Mouse (Mus musculus) stomach, embryonic 16.5 days (tissue): ENCODE data around the gene Sdr39u1. TPM values are rescaled to one million over a fixed set of nuclear protein-coding genes. Genes with fewer than 3 reads are reported as not detected.

Source experiments
- ATAC-seq: fragments of 200-750 bp; cut with Nextera tagmentation; 2 replicates; pipeline ENCODE4 v1.8.0; 2017; ENCODE audit warnings: moderate number of reproducible peaks, moderate TSS enrichment; ENCODE audit not compliant: insufficient read depth, low FRiP score
- H3K27ac ChIP-seq: fragments of 300-500 bp; sonication (generic); 2 replicates; pipeline ENCODE4 v1.5.1; 2014; ENCODE audit warnings: low read length
- H3K27me3 ChIP-seq: fragments of 300-500 bp; sonication (generic); 2 replicates; pipeline ENCODE4 v1.6.1; 2014; ENCODE audit warnings: low read length, control low read depth, mixed read lengths; ENCODE audit not compliant: control insufficient read depth, insufficient read depth
- H3K36me3 ChIP-seq: fragments of 300-500 bp; sonication (generic); 2 replicates; pipeline ENCODE4 v1.6.1; 2014; ENCODE audit warnings: low read length; ENCODE audit not compliant: control insufficient read depth, insufficient read depth
- H3K4me1 ChIP-seq: fragments of 300-500 bp; sonication (generic); 2 replicates; pipeline ENCODE4 v1.6.1; 2014; ENCODE audit warnings: low read length, control low read depth, mixed read lengths; ENCODE audit not compliant: control insufficient read depth, insufficient read depth
- H3K4me2 ChIP-seq: fragments of 300-500 bp; sonication (generic); 2 replicates; pipeline ENCODE4 v1.6.1; 2014; ENCODE audit warnings: low read depth, low read length, mixed read lengths
- H3K4me3 ChIP-seq: fragments of 300-500 bp; sonication (generic); replicated peaks from 2 replicates; pipeline ENCODE4 v1.5.1; 2014; ENCODE audit warnings: mild to moderate bottlenecking, low read length
- H3K9ac ChIP-seq: fragments of 300-500 bp; sonication (generic); 2 replicates; pipeline ENCODE4 v1.6.1; 2014; ENCODE audit warnings: low read length
- H3K9me3 ChIP-seq: fragments of 300-500 bp; sonication (generic); replicated peaks from 2 replicates; pipeline ENCODE4 v1.6.1; 2016; ENCODE audit warnings: low read length, control low read depth; ENCODE audit not compliant: control insufficient read depth
- WGBS: fragments of 180-500 bp; shearing (Covaris S2); extraction: QIAGEN DNeasy Blood & Tissue Kit; methylation state at CpG from one replicate; pipeline ENCODE4 v1.1.7; 2014; 5-methylcytosine and 5-hydroxymethylcytosine counted together
- polyA plus RNA-seq: library from polyadenylated mRNA; unstranded; fragments of >200 nt; fragmentation: Nextera tagmentation; extraction: Ambion mirVana; gene quantifications from 2 replicates; pipeline ENCODE4 v1.2.1, GENCODE M21; 2015

The Sdr39u1 gene
- polyA plus RNA-seq, 1 experiment from 2014 or later = 66.5 TPM

GRCm38 (mm10) chr14:55866962-55867361 lies 33.1 kb downstream of the Sdr39u1 start:
- Histone ChIP-seq H3K27me3 (no peaks in the 10 kb centered on the region), H3K4me1 (peaks cover 15% of the 10 kb centered on the region; the same call in 1 of the 2 replicates), H3K9ac (no peak overlapping the region), H3K4me2 (no peak overlapping the region), H3K9me3 (no peaks in the 10 kb centered on the region), H3K4me3 (no peak overlapping the region), H3K27ac (no peak overlapping the region), H3K36me3 (peaks cover 36% of the 10 kb centered on the region; the same call in 1 of the 2 replicates)
- no peak for ATAC-seq
- WGBS = 34% methylated on average over 4 of the region's 4 CpGs

- H3K4me2 ChIP-seq = no peak overlapping the region
- peaks cover 25% of the 10 kb centered on the region for H3K4me1 ChIP-seq
- H3K9me3 ChIP-seq = no peaks in the 10 kb centered on the region
- H3K9ac ChIP-seq = no peak overlapping the region
- peaks cover 18% of the 10 kb centered on the region; the same call in 1 of the 2 replicates for H3K36me3 ChIP-seq
- peak; percentile 81 for ATAC-seq
- no peaks in the 10 kb centered on the region for H3K27me3 ChIP-seq
- WGBS = 22% methylated on average over 7 of the region's 7 CpGs
- H3K27ac ChIP-seq = no peak overlapping the region
- H3K4me3 ChIP-seq = no peak overlapping the region
These were observed 36.3 kb downstream of the Sdr39u1 start for GRCm38 (mm10) chr14:55863773-55864172.

DNA sequence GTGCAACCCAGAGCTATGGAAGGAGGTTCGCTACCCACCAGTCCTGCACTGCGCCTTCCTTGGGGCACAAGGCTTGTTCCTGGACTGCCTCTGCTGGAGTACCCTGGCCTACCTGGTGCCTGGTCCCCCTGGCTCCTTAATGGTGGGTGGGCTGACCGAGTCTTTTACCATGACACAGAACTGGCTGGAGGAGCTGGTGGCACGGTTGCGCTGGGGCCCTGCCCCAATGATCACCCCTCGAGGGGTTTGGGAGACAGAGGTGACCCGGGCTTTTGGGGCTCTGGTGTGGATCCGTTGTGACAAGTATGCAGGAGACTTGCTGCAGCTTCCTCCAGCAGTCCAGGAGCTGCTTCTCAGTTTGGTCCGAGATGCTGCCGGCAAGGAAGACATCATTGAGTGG lies 37.1 kb downstream of the Sdr39u1 start:
- ATAC-seq = no peak
- 89% methylated on average over 10 of the region's 10 CpGs for WGBS
- Histone ChIP-seq H3K4me1 (peaks cover 27% of the 10 kb centered on the region), H3K27me3 (no peaks in the 10 kb centered on the region), H3K9ac (no peak overlapping the region), H3K9me3 (no peaks in the 10 kb centered on the region), H3K4me2 (no peak overlapping the region), H3K36me3 (peaks cover 12% of the 10 kb centered on the region; the same call in 1 of the 2 replicates), H3K27ac (no peak overlapping the region), H3K4me3 (no peak overlapping the region)

- Histone ChIP-seq H3K9ac (peak overlapping the region; percentile 17), H3K9me3 (no peaks in the 10 kb centered on the region), H3K27me3 (no peaks in the 10 kb centered on the region), H3K4me3 (no peak overlapping the region), H3K36me3 (peaks cover 15% of the 10 kb centered on the region; the same call in 1 of the 2 replicates), H3K27ac (no peak overlapping the region), H3K4me1 (peaks cover 32% of the 10 kb centered on the region), H3K4me2 (no peak overlapping the region)
- ATAC-seq = no peak
- WGBS = 49% methylated on average over 6 of the region's 6 CpGs
These were observed 37.9 kb downstream of the Sdr39u1 start for GRCm38 (mm10) chr14:55862186-55862585.

- Histone ChIP-seq H3K4me3 (0 out of 2 replicates have a peak overlapping the region, but pooled peaks have one; percentile 1), H3K4me2 (peak overlapping the region; percentile 4; the same call in 1 of the 2 replicates), H3K4me1 (peaks cover 48% of the 10 kb centered on the region), H3K9ac (peak overlapping the region; percentile 36), H3K36me3 (peaks cover 4% of the 10 kb centered on the region; the same call in 1 of the 2 replicates), H3K27me3 (no peaks in the 10 kb centered on the region), H3K9me3 (no peaks in the 10 kb centered on the region), H3K27ac (no peak overlapping the region)
- no peak for ATAC-seq
- 39% methylated on average over 4 of the region's 4 CpGs for WGBS
These were observed 42.5 kb downstream of the Sdr39u1 start for GRCm38 (mm10) chr14:55857588-55857987.

DNA sequence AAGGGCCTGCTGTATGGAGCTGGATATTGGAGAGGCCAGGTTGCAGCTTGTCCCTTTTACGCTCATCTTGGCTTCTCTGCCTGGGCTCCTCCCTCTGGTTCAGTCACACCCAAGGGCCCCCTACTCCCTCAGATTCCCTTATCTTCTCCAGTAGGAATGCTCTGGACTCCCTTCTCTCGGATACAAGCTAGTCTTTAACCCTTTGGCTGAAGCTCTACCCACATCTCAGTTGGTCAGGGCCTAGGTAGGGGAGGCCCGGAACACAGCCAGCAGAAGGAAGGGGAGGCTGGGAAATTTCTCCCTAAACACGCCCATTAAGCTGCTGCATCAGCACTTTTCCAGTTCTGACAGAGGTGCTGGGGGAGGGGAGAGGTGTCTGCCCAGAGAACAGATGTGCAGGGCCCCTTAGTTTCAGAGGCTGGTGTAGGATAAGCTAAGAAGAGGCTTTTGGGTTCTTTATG lies 45.0 kb downstream of the Sdr39u1 start:
- Histone ChIP-seq H3K9ac (peak overlapping the region; percentile 83), H3K36me3 (peaks cover 4% of the 10 kb centered on the region; the same call in 1 of the 2 replicates), H3K27ac (peak overlapping the region; percentile 97), H3K4me3 (peak overlapping the region; percentile 73), H3K9me3 (no peaks in the 10 kb centered on the region), H3K4me2 (peak overlapping the region; percentile 71), H3K27me3 (no peaks in the 10 kb centered on the region), H3K4me1 (peaks cover 47% of the 10 kb centered on the region)
- peak; percentile 35; the same call in 1 of the 2 replicates for ATAC-seq
- WGBS = under 1% methylated on average over 4 of the region's 4 CpGs

- Histone ChIP-seq H3K9me3 (no peaks in the 10 kb centered on the region), H3K9ac (peak overlapping the region; percentile 83), H3K4me2 (peak overlapping the region; percentile 71), H3K4me3 (peak overlapping the region; percentile 73), H3K4me1 (peaks cover 47% of the 10 kb centered on the region), H3K36me3 (peaks cover 4% of the 10 kb centered on the region; the same call in 1 of the 2 replicates), H3K27me3 (no peaks in the 10 kb centered on the region), H3K27ac (peak overlapping the region; percentile 97)
- 2% methylated on average over 9 of the region's 9 CpGs for WGBS
- peak; percentile 0; the same call in 1 of the 2 replicates for ATAC-seq
These were observed 45.5 kb downstream of the Sdr39u1 start for GRCm38 (mm10) chr14:55854406-55855100.

DNA sequence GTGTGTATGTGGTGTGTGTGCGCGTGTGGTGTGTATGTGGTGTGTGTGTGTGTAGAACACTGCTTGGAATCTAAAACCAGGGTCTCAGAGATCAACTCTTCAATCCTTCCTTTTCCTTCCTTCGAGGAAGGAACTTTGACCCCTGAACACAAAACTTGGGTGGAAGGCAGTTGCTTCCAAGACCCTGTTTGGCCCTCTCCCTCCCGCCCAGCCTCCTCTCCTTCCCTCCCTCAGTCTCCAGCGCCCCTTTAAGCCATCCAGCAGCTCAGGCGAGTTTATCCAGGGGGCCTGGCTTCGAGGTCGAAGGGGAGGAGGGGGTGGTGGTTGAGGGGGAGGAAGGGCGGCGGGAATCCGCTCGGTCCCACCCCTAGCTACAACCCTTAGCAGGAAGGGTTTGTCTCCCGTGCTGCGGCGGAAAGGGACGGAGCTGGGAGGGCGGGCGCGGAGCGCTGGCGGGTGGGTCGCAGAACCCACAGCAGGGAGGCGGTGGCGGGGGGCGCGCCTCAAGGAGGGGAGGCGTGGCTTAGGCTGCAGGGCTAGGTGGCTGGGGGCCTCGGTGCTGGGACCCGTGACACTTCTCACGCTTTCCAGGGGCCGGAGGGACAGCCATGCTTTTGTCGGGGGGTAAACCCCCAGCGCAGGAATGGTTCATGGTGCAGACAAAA lies 46.3 kb downstream of the Sdr39u1 start, which contains the start of gene Nynrin:
TSS of gene Nynrin (plus strand) at position 390 of the 665 bp plus-strand sequence.
- peak within 1 kb of the TSS; percentile 71 for H3K4me2 ChIP-seq
- peaks cover 4% of the 10 kb centered on the region; the same call in 1 of the 2 replicates for H3K36me3 ChIP-seq
- peak within 1 kb of the TSS; percentile 73 for H3K4me3 ChIP-seq
- no peaks in the 10 kb centered on the region for H3K9me3 ChIP-seq
- ATAC-seq = peak; percentile 93
- peak within 1 kb of the TSS; percentile 83 for H3K9ac ChIP-seq
- H3K27ac ChIP-seq = peak within 1 kb of the TSS; percentile 97
- WGBS = under 1% methylated on average over 33 of the region's 33 CpGs
- H3K4me1 ChIP-seq = peaks cover 43% of the 10 kb centered on the region
- no peaks in the 10 kb centered on the region for H3K27me3 ChIP-seq
